Mouse (Mus musculus) brain, embryonic 18.5 days (tissue): ENCODE results near the gene Frmd5.
"Not testable (repeated sequence)": the region's sequence is repeated elsewhere in the genome, so short reads cannot be mapped to it uniquely, and the experiment has no call there.

ENCODE experiments used
- DNase-seq: peaks from one replicate; pipeline ENCODE4 v3.0.0-alpha.2; 2012; ENCODE audit warnings: low read depth, low spot score

Gene Frmd5

DNA sequence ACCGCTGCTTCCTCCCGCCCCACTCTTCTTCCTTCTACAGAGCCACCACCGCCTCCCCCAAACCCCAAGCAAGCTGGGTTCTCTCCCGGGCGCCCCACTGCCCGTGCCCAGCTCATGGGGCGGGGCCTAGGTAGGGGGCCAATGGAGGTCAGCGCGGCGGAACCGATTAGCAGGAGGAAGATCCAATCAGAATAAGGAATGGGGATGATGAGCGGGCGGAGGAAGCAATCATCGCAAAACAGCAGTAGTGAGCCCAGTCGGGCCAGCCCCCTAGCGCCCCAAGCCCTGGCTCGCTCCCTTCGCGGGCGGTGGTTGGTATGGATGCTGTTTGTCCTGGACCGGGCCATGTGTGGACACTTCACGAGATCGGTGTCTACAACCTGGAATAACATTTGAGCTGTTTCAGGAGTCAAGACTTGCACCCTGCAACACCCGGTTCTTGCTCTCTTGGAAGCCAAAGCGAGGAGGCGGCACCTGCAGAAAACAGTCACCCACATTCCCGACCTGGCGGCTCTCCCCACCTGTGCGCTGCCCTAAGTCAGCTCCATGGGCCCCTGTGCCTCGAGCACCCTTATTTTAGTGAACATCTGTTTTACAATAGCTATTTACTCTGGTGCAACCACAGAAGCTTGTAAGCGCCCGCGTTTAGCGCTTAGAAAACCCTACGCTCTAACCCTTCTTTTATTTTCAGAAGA is at the start of gene Frmd5:
TSS of gene Frmd5 (minus strand) at position 129 of the 695 bp plus-strand sequence.
- DNase-seq = peak; percentile 94

DNA sequence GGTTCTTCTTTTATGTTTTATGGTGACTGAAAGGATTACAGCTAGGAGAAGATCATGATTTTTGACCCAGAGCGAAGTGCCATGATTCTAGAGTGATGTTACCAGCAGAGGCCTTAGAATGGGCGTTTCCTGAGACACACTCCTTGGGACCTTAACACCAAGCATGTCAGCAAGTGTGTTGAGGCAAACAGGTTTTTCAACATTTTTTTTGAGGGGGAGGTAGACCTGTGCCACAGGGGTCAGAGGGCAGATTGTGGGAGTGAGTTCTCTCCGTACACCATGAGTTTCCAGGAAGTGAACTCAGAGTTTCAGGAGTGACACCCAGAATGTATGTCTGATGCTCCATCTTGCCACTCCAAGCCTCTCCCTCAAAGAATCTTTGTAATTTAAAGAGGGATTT is 47.1 kb upstream of the Frmd5 start:
- DNase-seq = no peak

- no peak for DNase-seq
Observed at GRCm38 (mm10) chr2:121852045-121852444, 45.2 kb upstream of the Frmd5 start.

DNA sequence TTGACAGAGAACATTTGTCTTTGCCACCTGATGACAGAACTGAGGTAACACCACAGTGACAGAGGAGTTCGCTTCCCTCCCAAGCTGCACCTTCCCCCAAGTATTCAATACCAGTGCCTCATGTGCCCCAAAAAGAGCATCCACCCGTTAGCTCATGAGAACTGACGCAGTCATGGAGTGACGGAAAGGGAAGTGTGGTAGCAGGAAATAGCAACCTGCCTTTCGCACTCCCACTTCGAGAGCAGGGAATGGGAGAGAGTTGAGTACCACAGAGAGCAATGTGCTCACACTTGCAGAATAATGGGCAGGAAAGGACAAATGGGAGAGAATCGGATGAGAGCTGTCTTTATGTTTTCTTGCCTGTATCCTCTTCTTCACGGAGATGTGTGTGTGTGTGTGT is 39.2 kb upstream of the Frmd5 start:
- DNase-seq = no peak

DNA sequence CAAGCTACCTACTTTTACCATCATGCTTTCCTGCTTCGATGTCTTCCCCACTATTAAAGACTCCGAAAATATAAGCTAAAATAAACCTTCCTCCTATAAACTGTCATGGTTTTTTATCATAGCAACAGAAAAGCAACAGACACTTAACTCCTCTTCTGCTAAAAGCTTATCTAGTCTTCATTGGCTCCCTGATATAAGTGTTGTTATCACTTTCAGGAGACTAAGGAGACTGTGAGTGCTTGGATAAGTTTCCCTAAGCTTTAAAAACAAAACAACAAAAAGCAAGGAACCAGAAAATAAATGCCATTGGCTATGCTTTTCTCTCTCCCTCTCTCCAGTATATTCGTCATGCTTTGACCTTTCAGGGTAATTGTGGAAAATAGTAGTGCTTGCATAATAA is 35.4 kb upstream of the Frmd5 start:
- DNase-seq = no peak

DNA sequence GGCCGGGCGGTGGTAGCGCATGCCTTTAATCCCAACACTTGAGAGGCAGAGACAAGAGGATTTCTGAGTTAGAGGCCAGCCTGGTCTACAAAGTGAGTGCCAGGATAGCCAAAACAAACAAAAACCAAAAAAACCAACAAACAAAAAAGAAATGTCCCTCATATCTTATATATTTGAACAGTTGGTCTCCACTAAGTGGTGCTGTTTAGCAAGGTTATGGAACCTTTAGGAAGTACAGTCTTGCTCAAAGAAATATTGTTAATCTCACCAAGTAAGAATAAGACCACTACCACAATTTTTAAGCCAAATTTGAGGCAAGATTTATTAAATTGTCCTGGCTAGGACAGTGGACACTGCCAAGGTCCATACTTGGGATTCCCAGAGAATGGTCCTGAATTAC is 34.6 kb upstream of the Frmd5 start:
- DNase-seq = no peak

- no peak for DNase-seq
Observed at GRCm38 (mm10) chr2:121834926-121835325, 28.0 kb upstream of the Frmd5 start.

DNA sequence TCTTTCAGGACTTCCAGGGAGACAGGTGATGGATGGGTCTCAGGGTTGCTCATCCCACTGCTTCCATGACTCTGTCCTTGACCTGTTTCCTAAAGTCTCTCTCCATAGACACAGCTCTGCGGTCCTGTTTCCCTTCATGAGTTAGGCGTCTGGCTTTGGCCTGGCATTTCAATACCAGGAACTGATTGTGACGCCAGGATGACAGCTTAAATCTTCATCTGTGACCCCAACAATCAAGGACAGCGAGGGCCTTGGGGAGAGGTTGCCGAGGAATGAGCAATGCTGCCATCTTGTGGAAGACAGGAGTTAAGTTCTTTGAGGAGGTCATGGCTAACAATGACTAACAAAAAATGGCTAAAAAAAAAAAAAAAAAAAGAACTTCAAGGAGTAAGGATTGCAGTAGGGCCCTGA is 25.6 kb upstream of the Frmd5 start:
- DNase-seq = peak; percentile 36

DNA sequence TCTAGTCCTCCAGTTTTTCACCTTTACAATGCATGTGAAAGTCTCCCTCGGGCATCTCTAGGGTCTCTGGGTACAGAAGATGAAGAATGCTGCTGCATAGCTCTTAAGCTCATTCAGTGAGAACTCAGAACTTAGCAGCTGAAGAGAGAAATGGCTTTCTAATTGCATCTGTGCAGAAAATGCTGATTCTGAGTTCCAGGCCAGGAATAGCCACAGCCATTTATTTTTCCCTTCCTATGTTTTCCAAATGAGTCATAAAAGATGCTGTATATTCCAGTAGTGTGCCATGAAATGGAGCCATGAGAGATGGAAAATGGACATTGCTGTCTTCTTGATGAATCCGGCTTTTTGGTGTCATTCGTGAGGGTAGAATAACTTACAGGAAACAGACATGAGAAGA is 21.5 kb upstream of the Frmd5 start:
- DNase-seq = no peak

- no peak for DNase-seq
Observed at GRCm38 (mm10) chr2:121826189-121826588, 19.3 kb upstream of the Frmd5 start.

- no peak for DNase-seq
Observed at GRCm38 (mm10) chr2:121824653-121825052, 17.8 kb upstream of the Frmd5 start.

DNA sequence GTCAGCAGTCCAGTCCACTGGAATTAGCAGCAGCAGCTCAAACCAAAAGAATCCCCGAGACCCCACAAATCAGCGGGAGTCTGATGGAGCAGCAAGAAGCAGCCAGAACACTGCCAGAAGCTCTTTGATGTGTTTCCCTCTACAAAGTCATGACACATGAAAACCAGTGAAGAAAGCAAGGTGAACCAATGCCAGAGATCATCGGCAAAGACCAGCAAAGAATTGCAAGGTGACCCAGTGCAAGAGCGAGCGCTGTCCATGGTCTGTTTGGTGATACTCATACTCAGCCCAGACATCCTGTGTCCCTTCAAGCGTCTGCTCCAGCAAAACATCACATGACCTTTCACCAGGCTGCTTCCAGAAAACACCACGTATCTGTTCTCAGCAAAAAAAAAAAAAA is 14.9 kb upstream of the Frmd5 start:
- DNase-seq = no peak

DNA sequence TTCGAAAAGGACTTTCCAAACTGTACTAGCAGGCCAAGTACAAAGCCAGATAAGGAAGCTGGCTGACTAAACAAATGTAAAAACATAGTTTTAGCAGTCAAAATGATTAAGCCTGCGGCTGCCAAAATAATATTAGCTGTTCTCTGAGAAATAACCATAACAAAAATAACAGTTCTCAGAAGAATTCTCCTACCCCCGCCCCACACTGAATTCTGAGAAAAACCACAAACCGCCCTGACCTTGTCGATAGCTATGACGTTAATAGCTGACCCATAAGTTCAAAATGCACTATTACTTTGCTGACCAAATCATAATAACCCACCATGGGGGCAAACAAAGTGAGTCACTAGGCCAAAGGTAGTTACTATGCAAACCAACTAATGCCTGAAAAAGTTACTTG is 4.0 kb upstream of the Frmd5 start:
- DNase-seq = not testable (repeated sequence)

- DNase-seq = no peak
Observed at GRCm38 (mm10) chr2:121809126-121809525, 2.2 kb upstream of the Frmd5 start.

GRCm38 (mm10) chr2:121806171-121806943 is 530 bp downstream of the Frmd5 start:
- no peak for DNase-seq

DNA sequence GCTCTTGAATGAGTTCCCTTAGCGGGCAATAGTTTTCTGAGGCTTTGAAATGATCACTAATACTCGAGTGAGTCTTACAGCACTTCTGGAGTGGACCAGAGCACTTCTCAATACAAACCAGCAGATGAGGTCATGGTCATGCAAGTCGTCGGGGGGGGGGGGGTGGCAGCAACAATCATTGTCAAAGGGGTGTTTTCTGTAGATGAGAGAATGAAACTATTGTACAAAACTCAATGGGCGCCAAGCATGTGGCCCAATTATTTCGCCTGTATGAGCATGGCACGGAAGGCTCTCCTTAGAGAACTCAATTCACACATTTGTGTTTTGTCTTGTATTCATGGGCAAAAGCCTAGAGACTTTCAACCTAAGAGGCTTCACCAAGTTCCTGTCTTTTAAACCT is 7.8 kb downstream of the Frmd5 start:
- no peak for DNase-seq

DNA sequence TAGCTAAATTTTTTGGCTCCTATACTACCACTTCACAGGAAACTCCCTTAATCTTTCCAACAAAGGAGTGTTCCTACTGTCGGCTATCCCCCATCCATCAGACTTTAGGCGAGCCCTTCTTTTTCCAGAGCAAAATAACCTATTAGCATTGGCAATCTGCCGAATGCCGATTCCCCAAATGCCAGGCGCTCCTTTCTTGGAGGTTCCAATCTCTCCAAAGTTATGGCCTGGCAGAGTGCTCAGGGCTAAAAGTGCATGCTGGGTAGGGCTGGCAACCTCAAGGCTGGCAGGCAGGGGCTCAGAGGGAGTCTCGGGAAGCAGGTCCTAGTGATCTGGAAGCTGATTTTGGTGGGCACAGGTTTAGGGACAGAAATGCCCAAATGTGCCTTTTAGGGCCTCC is 10.9 kb downstream of the Frmd5 start:
- DNase-seq = no peak

DNA sequence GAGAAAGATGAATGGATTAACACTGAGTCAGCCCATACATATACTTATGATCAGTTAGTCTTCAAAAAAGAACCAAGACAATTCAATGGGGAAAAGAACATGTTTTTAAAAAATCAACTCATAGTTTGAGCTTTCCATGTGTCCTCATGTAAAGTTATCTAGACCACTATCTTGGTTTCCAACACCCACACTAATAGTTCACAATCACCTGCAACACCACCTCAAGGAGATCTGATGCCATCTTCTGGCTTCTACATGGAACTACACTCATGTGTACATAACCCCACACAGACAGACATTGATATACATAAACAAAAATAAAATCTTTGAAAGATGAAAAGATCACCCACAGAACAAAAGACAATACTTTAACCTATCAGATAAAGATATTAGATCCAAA is 17.1 kb downstream of the Frmd5 start:
- DNase-seq = no peak

DNA sequence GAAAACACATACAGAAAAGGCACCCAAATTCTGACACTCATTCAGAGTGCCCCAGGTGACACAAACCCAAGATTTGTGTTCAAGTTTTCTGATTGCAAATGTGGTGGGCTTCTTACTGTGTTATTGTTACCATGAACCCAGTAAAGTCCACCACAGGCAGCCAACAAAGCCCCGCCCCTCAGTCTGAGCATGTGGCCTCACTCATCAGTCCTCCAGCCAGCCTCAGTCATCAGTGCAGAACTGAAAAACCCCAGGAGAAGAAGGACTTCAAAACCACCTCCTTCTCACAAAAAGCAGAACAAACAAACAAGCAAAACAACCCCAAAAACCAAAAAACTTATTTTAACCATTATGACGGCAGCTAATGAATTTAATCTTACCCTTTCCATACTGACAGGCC is 18.5 kb downstream of the Frmd5 start:
- DNase-seq = no peak

DNA sequence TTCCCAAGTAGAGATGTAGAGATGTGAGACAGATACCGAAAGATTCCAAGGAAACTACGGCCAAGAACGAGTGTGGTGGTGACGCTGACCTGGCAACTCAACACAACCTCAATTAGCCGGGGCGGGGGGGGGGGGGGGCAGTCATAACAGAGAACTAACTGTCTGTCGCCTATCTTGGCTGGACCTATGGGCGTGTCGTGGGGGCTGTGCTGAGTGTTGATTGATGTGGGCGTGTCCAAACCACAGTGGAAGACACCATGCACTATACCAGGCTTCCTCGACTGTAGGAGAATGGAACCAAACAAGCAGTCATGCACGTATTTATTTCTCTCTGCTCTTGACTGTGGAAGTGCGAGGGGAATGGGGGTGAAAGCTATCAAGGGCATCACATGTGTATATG is 19.1 kb downstream of the Frmd5 start:
- no peak for DNase-seq

DNA sequence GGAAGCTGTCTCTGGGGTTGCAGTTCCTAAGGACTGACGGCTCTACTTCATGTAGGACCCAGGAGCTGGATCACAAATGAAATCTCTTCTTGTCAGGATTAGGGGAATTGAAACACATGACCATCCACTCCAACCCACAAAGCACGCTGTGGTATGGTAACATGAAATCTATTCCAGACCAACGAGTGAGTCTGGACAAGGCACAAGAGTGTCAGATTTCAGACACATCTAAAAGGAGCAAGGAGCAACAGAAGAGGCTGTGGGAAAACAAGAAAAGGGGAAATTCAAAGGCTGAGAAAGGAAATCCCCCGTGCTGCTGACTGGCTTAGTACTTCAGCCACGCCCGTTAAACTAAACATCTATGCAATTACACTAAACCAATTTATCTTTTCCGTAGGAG is 19.6 kb downstream of the Frmd5 start:
- no peak for DNase-seq

DNA sequence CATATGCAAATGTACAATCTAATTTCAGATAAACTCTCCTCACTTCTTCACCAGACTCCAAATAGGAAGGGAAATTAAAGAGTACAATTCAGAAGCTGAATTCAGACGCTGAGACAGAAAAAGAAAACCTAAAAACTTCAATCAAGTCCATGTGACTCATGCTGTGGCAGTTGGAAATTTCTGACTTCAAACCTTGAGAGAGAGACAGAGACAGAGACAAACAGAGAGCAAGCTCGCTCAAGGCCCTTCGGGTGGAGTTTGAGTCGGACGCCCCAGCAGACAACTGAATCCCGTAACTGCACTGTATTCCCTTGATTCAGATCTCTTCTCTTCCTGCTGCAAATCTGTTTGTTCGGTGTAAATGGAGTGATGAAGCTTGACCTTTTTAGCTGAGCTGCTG is 30.7 kb downstream of the Frmd5 start:
- DNase-seq = no peak

GRCm38 (mm10) chr2:121764851-121765250 is 42.0 kb downstream of the Frmd5 start:
- DNase-seq = no peak
